Mouse (Mus musculus): ENCODE measurements at regions not wholly inside any gene's neighbourhood (a gene's known extent, or its start where the extent isn't known, plus 50 kb on each side); places are given as distances from the start of the nearest gene placed in this dataset.

DNA sequence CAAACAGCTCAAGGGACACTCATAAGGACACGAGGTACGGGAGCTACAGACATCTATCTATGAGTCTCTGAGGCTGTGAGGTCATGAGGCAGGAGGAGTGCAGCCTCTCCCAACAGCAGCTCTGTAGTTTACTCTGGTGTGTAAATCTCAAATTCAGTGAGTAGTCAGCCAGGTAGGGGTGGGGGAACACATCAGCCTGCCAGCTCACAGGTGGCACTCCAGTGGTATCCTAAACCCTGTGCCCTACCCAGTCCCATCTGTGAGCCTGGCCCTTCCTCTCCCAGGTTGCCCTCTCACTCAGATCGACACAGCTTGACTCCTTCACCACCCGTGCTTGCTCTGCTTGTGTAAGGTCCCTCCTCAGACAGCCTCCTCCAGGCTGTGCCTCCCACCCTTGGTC is 202.2 kb downstream of the Sipa1l2 start:
- no peak for DNase-seq (ENCODE audit: low read depth in 2 of 2, low spot score in 2 of 2)

DNA sequence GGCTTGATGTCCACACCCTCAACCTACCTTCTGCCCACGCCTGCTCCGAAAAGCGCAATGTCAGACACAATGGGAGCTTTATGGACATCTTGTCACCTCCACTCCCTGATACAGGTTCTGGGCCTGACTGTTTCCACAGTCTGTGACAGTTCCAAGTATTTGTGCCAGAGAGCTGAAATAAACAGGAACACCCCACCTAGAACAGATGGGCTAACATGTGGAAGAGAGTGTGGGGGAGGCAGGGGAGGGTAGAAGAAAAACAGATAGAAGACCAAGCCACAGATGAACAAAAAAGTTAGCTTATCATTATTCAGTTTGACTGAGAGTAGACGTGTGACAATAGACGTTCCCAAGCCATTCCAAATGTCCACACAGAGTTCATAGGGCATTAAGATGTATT is 204.6 kb downstream of the Sipa1l2 start:
- DNase-seq (ENCODE audit: low read depth in 2 of 2, low spot score in 2 of 2), result no peak

DNA sequence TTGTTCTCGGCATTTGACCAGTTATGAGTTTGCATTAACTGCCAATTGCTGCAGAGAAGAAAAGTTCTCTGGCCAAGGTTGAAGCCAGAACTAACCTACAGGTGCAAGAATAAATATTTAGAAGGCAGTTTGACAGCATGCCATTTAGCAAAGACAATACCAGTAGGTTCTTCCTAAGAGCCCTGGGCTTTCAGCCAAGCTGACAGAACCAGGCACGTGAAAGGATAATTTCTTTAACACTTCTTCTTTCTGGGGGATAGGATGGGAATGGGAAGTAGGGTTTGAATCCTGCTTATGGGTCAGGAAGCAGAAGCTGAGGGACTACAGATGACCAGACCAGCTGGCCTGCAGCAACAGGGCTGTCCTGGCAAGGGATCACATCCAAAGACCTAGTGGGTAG is 210.2 kb downstream of the Sipa1l2 start:
- no peak for DNase-seq (ENCODE audit: low read depth in 2 of 2, low spot score in 2 of 2)

DNA sequence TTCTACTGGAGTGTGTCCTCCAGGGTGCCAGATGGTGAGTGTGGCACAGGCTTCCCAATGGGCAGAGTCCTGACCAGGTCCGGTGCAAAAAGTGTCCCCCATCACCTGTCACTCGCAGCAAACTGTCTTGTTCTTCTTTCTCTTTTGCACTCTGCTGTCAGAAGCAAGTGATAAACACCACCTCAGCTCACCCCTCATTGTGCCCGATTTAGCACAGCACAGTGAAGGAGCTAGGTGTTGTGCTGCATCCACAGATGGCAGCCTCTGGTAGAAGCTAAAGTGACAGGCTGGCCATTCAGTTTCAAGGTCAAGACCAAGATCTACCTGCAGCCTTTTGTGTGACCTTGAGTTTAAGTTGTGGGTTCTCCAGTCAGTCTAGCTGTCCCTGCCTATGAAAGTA is 211.8 kb downstream of the Sipa1l2 start:
- DNase-seq (ENCODE audit: low read depth in 2 of 2, low spot score in 2 of 2), result no peak

DNA sequence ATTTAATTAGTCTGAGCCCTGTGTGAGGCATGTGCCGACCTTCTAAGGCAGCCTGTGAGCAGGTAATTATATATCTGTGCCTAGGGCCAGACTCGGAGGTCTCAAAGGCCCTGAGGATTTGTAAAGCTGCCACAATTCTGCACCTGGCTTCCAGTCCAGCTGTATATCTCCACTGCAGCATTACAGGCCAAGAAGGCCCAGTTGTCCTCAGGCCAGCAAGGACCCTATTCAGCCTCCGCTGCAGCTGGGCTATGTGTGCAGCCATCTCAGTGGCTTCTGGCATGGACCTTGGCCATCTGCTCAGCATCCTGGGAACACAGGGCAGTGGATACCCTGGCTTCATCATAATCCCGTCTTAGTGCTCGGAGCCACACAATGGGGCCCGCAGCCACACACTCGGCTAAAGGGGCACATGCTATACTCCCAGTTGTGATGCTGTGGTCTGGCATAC is 214.5 kb downstream of the Sipa1l2 start:
- no peak for DNase-seq (ENCODE audit: low read depth in 2 of 2, low spot score in 2 of 2)

DNA sequence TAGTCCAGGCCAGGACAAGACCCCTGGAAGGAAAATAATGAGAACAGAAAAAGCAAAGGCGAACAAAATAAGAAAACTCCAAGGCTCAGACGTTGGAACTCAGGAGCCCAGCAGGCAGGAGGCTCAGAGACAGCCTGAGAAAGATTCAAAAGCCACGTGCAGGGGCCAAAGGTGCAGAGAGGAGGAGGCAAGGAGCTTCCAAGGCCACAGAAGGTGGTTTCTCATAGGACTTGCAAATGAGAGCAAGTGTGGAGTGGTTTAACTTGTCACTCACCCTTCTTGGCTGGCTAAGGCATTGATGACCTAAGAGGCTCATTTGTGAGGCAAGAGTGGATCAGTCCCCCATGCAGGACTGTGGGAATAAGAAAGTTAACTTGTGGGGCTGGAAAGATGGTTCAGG is 217.3 kb downstream of the Sipa1l2 start:
- DNase-seq (ENCODE audit: low read depth in 2 of 2, low spot score in 2 of 2), result no peak

DNA sequence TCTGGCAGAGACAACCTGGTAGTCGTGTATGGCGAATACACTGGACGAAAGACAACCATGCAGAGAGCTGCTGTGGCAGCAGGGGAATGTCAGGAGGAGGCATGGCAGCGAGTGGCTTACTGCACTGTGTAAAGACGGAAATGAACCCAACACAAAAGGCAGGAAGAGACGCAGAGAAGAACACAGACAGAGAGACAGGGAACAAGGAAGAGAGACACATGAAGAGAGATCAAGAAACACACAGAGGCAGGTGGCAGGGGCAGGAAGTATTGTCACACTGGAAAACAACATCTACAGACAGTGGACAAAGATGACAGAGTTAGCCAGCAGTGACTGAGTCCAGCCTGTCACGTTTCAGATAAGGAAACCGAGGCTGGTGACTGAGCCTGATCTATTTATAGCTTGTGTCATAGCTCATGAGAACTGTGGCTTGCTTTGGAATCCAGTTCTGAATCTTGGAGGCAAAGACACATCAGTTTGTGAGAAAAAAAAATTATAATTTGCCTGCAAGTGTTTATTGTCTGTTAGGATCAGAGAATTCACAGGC is 218.0 kb downstream of the Sipa1l2 start:
- DNase-seq (ENCODE audit: low read depth in 2 of 2, low spot score in 2 of 2), result no peak

DNA sequence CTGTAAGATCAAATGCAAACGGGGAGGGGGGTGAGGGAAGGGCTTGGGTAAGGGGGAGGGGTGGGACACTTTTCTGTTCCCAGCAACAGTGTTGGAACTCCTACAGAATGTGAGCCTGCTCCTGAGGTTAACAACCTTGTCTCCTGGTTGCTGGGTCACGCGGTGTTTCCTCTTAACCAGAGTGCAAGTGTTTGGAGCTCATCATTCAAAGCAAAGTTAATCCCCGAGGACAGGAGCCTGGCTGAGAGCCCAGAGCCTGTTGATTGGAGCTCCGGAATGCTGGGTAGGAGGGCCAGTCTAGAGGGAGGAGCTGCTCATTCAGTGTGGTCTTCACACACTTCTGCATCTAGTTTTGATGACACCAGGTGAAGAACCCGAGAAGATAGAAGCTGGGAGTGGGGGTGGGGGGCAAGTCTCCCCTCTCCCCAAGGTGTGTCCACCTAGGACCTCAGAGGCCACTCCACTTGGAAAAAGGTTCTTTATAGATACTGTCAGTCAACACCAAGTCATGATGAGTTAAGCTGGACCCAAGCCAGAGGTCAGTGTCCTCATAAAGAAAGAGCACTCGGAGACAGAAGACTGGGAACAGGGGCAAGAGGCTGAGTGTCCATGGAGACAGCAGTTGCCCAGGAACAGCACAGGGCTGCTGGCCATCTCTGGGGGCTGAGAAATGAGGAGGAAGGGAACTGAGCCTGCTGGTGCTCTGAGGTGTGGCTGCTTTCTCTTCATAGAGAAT is 220.2 kb downstream of the Sipa1l2 start:
- DNase-seq (ENCODE audit: low read depth in 2 of 2, low spot score in 2 of 2), result no peak

DNA sequence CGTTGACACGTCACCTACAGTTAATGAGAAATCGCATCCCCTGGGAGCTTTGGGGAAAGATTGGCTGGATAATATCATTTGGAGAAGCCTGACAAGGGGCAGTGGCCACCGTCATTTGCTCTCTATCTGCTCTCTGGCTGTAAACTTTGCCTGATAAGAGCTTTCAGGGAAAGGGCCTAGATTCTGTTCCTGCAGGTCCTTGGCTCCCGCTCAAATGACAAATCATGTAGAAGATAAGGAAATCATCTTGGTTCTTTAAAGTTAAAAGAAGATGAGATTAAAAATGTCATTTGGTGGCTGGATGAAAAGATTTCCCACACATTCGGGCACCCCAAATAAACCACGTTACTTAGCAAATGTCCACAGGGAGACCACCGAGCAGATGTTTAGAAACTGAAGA is 223.4 kb downstream of the Sipa1l2 start:
- no peak for DNase-seq (ENCODE audit: low read depth in 2 of 2, low spot score in 2 of 2)

DNA sequence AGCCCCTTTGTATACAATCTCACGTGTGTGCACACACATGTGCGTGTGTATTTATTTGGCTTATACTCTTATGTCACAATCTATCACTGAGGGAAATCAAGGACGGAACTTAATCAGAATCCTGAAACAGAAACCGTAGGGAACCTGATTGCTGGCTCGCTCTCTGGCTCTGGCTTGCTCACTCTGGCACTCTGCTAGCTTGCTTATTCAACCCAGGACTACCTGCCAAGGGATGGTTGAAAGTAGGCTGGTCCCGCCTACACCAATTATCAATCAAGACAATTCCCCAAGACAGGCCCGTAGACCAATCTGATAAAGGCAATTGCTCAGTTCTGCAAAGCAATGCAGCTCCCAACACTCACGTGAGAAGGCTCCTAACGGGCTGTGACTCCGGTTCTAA is 224.0 kb downstream of the Sipa1l2 start:
- DNase-seq (ENCODE audit: low read depth in 2 of 2, low spot score in 2 of 2), result no peak

DNA sequence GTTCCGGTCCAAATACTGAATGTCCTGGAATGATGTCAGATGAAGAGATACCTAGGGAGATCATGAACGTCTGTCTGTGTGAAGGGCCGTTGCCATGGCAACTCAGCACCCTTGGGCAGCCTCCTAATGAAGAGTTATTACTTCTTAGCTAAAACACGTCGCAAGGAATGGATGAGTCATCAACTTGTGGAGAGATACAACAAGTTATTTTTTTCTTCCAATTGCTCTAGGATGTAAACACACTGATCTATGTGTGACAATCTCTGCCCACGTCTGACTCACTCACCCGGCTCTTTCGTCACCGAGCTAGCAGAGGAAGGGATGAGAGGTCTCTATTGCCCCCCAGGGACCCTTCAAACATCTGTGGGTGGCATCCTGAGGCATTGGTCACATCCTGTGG is 225.7 kb downstream of the Sipa1l2 start:
- peak in 1 of 2 experiments; percentile 30 for DNase-seq (ENCODE audit: low read depth in 2 of 2, low spot score in 2 of 2)

DNA sequence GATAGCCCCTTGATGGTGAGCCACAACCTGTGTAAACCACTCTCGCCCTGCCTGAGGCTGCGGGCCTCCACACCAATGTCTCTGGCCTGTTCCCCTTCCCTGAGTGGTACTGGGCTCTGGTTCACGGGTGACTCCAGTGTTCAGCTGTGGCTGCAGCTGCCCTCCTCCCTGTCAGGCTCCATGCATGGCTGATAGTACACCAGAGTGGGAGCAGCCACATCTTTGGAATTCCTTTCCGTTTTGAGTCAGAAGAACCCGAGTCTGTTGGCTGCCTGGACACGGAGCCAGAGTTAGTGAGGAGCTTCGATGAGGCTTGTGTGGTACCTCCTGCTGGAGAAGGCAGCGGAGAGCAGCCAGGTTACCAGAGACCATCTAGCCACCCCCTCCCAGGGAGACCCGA is 227.1 kb downstream of the Sipa1l2 start:
- no peak for DNase-seq (ENCODE audit: low read depth in 2 of 2, low spot score in 2 of 2)

DNA sequence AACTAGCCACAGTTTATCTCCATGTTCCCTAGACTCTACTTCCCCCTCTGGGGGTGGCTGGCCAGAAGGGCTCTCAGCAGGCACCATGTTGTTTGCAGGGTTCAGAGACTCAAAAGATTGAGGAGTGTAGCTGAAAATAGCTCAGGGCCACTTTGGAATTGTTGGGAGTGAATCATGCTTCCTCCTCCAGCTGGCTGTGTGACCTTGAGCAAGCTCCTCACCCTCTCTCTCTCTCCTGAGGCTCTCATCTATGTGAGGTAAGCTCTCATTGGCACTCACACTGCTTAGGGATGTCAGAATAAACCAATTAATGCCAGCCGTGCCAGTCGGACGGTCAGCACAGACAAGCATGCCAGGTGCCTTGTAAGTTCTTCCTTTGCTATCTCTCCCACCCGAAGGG is 228.0 kb downstream of the Sipa1l2 start:
- DNase-seq (ENCODE audit: low read depth in 2 of 2, low spot score in 2 of 2), result no peak

DNA sequence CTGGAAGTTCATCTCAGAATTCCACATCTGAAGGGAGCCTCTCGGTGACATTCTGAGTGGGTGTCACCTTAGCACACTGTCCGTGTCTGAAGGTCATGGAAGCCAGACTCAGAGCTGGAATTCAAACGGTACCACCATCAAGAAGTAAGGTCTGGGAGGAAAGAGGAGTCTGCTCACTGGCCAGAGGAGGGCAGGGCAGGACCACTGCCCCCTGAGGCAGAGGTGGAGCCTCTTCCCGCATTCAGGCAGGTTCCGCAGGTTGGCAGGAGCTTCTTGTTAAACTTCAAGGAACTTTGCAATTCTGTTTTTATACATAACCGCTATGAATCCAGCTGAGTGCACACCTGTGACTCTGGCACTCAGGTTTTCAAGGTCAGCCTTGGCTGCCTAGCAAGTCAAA is 231.4 kb downstream of the Sipa1l2 start:
- DNase-seq (ENCODE audit: low read depth in 2 of 2, low spot score in 2 of 2), result no peak

DNA sequence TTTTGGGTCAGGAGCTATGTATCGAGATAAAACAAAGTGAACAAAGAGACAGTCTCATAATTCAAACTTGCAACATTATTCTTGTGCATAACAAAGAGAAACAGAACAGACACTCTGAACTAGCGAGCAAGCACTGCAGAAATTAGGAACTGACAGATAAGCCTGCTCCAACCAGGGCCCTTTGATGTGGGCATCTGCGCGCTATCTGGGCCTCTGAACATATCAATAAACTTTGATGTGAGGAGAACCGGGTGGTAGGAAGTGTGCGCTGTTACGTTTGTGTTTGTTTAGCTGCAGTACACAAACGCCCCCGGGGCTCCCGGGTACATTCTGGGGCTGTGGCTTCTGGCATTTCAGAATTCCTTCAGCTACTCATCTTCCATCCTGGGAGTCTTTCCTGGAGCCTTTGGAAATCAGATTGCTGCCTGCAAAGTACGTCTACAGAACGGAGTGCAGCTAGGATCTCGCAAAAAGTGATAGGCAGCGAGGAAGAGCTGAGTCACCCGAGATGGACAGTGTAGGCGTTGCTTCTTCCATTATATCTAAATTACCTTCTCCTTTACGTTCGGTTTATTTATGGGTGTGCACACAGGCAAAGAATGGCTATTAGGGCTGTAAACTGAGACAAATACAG is 232.0 kb downstream of the Sipa1l2 start:
- peak; percentile 32 to 61 for DNase-seq (ENCODE audit: low read depth in 2 of 2, low spot score in 2 of 2)

DNA sequence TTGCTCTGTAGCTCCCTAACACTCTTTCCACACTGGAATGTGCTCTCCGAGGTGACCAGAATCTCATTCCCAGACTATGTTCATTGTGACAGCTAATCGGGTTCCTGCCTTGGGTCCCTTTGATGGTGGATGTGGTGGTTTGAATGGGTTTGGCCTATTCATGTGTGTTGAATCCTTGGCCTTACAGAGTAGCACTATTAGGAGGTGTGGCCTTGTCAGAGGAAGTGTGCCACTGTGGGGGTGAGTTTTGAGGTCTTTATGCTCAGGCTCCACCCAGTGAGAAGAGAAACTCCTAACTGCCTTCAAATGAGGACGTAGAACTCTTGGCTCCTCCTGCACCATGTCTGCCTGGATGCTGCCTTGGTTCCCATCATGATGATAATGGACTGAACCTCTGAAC is 232.8 kb downstream of the Sipa1l2 start:
- DNase-seq (ENCODE audit: low read depth in 2 of 2, low spot score in 2 of 2), result peak in 1 of 2 experiments; percentile 34

DNA sequence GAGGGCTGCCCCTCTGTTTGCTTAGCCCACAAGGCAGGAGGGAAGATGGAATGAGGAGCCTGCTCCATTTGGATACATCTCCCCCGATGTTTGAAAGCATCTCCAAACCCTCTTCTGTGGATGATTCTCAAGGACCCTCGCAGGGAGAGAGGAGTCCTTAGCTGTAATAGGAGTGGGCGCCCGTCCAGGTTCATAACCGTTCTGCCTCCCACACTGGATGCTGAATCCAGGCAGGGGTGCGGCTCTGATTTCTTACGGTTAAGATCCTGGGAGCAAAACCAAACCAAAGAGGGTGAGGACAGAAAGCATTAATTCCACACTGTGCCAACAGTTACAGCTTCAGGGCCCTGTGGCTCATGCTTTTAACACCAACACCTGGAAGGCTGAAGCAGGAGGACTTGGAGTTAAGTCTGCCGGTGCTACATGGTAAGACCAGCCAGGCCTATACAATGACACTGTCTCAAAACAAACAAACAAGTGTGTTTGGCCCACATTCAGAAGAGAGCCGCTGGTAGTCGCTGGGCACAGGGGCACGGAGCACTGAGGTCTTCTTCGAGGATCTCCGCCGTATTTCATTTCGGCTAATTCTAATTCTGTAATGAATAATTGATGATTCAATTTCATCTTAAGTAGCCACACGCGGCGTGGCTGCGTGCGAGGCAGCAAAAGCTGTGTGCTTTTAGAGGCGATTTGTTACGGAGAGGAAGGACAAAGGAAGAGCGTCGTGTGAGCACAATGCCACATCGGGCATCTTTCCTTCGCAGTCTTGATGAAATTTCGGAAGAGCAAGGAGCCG is 233.8 kb downstream of the Sipa1l2 start:
- no peak for DNase-seq (ENCODE audit: low read depth in 2 of 2, low spot score in 2 of 2)

DNA sequence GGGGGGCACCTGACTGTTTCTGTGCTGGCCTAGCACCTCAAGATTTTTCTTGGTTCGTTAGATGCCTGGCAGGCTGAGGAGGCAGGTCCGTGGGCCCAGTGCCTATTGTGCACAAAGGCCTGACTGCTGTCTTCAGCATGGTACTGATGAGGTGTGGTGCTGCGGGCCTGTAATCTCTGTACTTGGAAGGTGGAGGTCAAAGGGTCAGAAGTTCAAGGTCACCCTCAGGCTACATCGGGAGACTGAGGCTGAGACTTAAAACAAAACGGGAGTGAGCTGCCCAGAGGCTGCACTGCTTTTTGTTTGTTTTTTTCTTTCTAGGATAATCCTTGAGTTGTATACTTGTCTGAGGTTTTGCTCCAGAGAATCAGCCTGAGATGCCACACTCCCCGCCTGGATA is 234.4 kb downstream of the Sipa1l2 start:
- no peak for DNase-seq (ENCODE audit: low read depth in 2 of 2, low spot score in 2 of 2)

DNA sequence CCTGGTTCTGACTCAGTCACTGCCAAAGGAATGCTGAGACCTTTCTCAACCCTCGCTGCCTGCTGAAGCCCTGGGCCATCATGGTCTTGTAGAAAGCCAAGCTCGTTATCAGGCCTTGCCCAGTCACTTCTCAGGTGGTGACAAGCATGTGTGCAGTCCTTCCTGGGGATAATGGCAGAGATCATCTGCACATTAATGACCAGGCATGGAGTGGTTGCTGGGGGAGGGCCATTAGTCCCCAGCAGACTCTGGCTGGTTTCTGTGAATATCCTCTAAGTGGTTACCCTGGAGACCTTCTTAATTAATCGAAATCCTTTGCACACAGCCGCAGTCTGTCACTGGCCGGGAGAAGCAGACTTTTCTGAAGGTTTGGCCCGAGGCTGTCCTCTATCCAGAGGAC is 239.0 kb downstream of the Sipa1l2 start:
- DNase-seq (ENCODE audit: low read depth in 2 of 2, low spot score in 2 of 2), result no peak

DNA sequence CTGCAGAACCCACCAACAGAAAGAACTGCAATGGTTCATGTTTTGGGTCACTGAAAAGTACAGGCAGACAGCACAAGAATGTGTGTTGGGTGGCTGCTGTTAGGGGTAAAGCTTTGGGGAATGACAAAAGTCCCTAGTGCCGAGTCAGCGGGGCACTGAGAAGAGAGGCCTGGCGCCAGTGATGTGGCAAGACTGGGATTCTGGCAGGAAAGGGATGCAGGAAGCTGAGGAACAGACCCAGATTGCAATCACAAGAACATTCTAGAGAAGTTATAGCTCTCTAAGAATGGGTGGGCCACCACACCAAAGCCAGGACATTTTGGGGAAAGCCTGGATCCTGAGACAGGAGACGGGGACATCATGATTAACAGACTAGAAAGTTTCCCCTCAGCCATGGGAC is 241.0 kb downstream of the Sipa1l2 start:
- DNase-seq (ENCODE audit: low read depth in 2 of 2, low spot score in 2 of 2), result no peak

DNA sequence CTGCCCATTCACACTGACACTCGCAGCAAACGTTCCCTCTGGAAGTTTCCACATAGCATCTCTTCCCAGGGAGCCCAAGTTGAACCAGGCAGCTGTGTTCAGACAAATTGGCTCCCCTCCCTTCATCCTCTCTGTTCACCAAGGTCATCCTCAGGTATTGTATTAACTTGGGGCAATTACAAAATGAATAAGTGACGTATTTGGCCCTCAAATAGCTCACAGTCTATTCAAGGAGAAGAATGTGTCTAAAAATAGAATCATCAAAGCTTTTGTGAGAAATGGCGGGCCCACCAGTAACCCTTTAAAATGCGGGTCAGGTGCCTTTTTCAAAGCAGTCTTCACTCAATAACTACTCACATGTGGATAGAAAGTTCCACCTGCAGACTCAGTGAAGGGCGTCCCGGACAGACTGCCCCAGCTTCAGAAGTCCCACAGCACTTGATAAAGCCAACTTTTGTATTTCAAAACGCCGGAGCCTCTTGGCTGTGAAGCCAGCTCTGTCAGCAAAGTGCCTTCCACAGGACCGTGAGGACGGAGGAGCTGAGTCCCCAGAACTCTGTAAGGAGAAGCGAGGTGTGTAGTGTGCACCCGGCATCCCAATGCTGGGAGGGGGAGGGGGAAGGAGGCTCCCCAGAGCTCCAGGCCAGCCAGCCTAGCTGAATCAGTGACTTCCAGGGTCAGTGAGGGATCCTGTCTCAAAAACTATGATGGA is 241.9 kb downstream of the Sipa1l2 start:
- DNase-seq (ENCODE audit: low read depth in 2 of 2, low spot score in 2 of 2), result no peak

Data from CD8-positive naive resting alpha-beta T cell, adult 2 months (primary cell).